Mouse (Mus musculus) bone marrow macrophage, adult 2 months (primary cell): ENCODE measurements at regions not wholly inside any gene's neighbourhood (a gene's known extent, or its start where the extent isn't known, plus 50 kb on each side); places are given as distances from the start of the nearest gene placed in this dataset.

Experiments
- CTCF ChIP-seq: IDR thresholded peaks from 2 replicates; pipeline ENCODE4 v1.5.1; 2012; ENCODE audit warnings: low read depth, mild to moderate bottlenecking, low read length, moderate library complexity
- POLR2A ChIP-seq: IDR thresholded peaks from 2 replicates; pipeline ENCODE4 v1.6.1; 2012; ENCODE audit warnings: mild to moderate bottlenecking, low read depth, low read length, borderline replicate concordance

DNA sequence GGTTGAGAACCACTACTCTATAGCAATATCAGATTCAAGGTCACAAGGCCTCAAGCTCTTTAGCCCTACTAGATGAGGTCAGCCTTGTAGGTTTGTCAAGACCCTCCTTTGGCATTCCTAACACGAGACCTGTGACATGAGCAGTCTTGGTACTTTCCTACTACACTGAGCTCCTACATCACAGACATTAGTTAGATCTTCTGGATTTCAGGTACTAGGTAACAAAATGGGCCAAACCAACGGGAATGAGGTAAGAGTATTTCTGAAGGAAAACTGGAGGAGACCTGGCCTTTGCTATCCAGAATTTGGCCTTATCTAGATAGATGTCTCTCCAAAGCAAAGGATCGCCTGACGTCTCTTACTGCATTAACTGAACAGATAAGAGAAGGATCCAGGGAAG lies 93.7 kb upstream of the Cpsf6 start:
- TF ChIP-seq CTCF: no peak
- no peak for TF ChIP-seq POLR2A
